Mouse (Mus musculus) MEL (cell line): ENCODE results near the gene Fgfr2.

Experiments
- CTCF ChIP-seq, 3 experiments: IDR thresholded peaks in 2 of 3; conservative IDR thresholded peaks in 1 of 3; 2 replicates each; pipeline ENCODE4 v1.5.1; 2011 to 2012; ENCODE audit warnings: low read length in 3 of 3, low read depth in 2 of 3, mild to moderate bottlenecking in 2 of 3, improper control_type of control experiment in 1 of 3, inconsistent platforms in 1 of 3, mixed read lengths in 1 of 3, moderate library complexity in 1 of 3; ENCODE audit not compliant: control insufficient read depth in 1 of 3, insufficient read depth in 1 of 3, poor library complexity in 1 of 3, severe bottlenecking in 1 of 3
- EP300 ChIP-seq, 2 experiments: IDR thresholded peaks; 2 replicates each; pipeline ENCODE4 v1.6.1; 2011; ENCODE audit warnings: improper control_type of control experiment in 2 of 2, low read length in 2 of 2, low read depth in 1 of 2, mild to moderate bottlenecking in 1 of 2
- KAT2A ChIP-seq: conservative IDR thresholded peaks from 2 replicates; pipeline ENCODE4 v1.6.1; 2012; ENCODE audit warnings: low read depth, low read length, improper control_type of control experiment, inconsistent platforms
- POLR2A ChIP-seq, 2 experiments: IDR thresholded peaks; 2 replicates each; pipeline ENCODE4 v1.6.1; 2011 to 2012; ENCODE audit warnings: low read length in 2 of 2, mild to moderate bottlenecking in 2 of 2, control low read depth in 1 of 2, improper control_type of control experiment in 1 of 2, low read depth in 1 of 2, moderate library complexity in 1 of 2; ENCODE audit not compliant: control insufficient read depth in 1 of 2, insufficient read depth in 1 of 2, poor library complexity in 1 of 2
- SIN3A ChIP-seq: IDR thresholded peaks from 2 replicates; pipeline ENCODE4 v1.6.1; 2012; ENCODE audit warnings: low read length, improper control_type of control experiment, inconsistent platforms
- TCF12 ChIP-seq: IDR thresholded peaks from 2 replicates; pipeline ENCODE4 v1.6.1; 2014; ENCODE audit warnings: low read depth, mild to moderate bottlenecking, inconsistent platforms, low read length, improper control_type of control experiment, moderate library complexity
- ZC3H11A ChIP-seq: IDR thresholded peaks from 2 replicates; pipeline ENCODE4 v1.6.1; 2012; ENCODE audit warnings: low read depth, mild to moderate bottlenecking, inconsistent platforms, low read length, improper control_type of control experiment

GRCm38 (mm10) chr7:132213460-132213859 is 909.7 kb downstream of the Fgfr2 start:
- TF ChIP-seq CTCF (IDR thresholded peaks at IDR 0.05 in 2 of 3, conservative IDR thresholded peaks at IDR 0.05 in 1 of 3; ENCODE audit: control insufficient read depth in 1 of 3, insufficient read depth in 1 of 3, low read depth in 2 of 3, low read length in 3 of 3, poor library complexity in 1 of 3, severe bottlenecking in 1 of 3) (peak; percentile 73 to 95 (median 86)), EP300 (IDR thresholded peaks at IDR 0.05; ENCODE audit: low read depth in 1 of 2, low read length in 2 of 2) (no peak), KAT2A (no peak), ZC3H11A (peak; percentile 75), TCF12 (no peak), POLR2A (IDR thresholded peaks at IDR 0.05; ENCODE audit: control insufficient read depth in 1 of 2, insufficient read depth in 1 of 2, low read depth in 1 of 2, low read length in 2 of 2, poor library complexity in 1 of 2) (no peak), SIN3A (no peak)
